Mouse (Mus musculus): ENCODE measurements around the gene Anapc2. TPM values are rescaled to one million over a fixed set of nuclear protein-coding genes. Genes with fewer than 3 reads are reported as not detected.

Anapc2 gene
- polyA plus RNA-seq, 1 experiment from 2014 or later: 147 TPM

DNA sequence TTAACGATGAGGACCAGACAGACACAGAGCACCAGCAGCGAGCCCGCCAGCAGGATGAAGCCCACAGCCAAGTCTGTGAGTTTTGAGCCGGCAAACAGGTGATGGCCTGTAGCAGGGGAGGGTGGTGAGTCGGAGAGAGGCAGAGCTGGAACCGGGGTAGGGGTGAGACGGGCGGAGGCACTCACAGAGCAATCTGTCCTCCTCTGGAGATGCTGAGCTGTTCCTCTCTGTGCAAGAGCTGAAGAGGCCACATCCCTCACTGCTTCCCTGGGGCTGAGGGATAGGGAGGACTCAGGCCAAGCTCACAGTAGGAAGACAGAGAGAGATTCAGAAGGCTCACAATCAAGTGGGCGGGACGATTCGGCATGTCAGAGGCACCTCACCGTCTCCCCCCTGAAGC, 41.2 kb upstream of the Anapc2 start:
- Histone ChIP-seq H3K27me3 (peaks cover 7% of the 10 kb centered on the region; the same call in 1 of the 2 replicates), H3K9me3 (no peaks in the 10 kb centered on the region), H3K36me3 (no peaks in the 10 kb centered on the region), H3K9ac (replicated peaks) (no peak overlapping the region; the same call in 1 of the 2 replicates), H3K27ac (no peak overlapping the region), H3K4me3 (replicated peaks) (no peak overlapping the region), H3K4me2 (replicated peaks) (no peak overlapping the region), H3K4me1 (replicated peaks) (peaks cover 7% of the 10 kb centered on the region; the same call in 1 of the 2 replicates)
- 50% methylated on average over 12 of the region's 12 CpGs for WGBS
- ATAC-seq: no peak

DNA sequence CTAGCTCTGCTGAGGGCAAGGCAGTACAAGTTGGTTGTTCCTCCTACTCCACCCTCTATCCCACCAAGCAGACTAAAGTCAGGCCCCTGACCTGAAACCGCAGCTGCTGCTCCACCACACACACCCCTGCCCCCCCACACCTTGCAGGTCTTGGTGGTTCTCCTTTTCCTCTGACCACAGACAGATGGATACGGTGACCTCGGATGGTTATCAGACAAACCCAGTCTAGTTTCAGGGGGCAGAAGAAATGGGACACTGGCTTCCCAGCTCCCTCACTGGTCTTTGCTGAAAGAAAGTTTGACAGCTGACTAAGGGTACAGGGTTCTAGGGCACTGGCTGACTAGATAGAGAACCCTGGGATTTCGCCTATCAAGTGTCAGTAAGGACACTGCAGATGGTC, 38.9 kb upstream of the Anapc2 start:
- H3K27ac ChIP-seq: no peak overlapping the region
- H3K9ac ChIP-seq (replicated peaks): no peak overlapping the region; the same call in 1 of the 2 replicates
- no peaks in the 10 kb centered on the region for H3K9me3 ChIP-seq
- no peak overlapping the region for H3K4me2 ChIP-seq (replicated peaks)
- 84% methylated on average over 4 of the region's 4 CpGs for WGBS
- no peak overlapping the region for H3K4me3 ChIP-seq (replicated peaks)
- ATAC-seq: no peak
- no peaks in the 10 kb centered on the region for H3K36me3 ChIP-seq
- H3K4me1 ChIP-seq (replicated peaks): peaks cover 7% of the 10 kb centered on the region; the same call in 1 of the 2 replicates
- H3K27me3 ChIP-seq: peaks cover 26% of the 10 kb centered on the region

- H3K27ac ChIP-seq: no peak within 1 kb of the TSS
- no peak for ATAC-seq
- H3K9me3 ChIP-seq: no peaks in the 10 kb centered on the region
- peaks cover under 1% of the 10 kb centered on the region; the same call in 1 of the 2 replicates for H3K4me1 ChIP-seq (replicated peaks)
- H3K27me3 ChIP-seq: peaks cover 27% of the 10 kb centered on the region
- no peak within 1 kb of the TSS for H3K4me3 ChIP-seq (replicated peaks)
- H3K4me2 ChIP-seq (replicated peaks): no peak within 1 kb of the TSS
- H3K9ac ChIP-seq (replicated peaks): no peak within 1 kb of the TSS; the same call in 1 of the 2 replicates
- 86% methylated on average over 3 of the region's 3 CpGs for WGBS
- no peaks in the 10 kb centered on the region for H3K36me3 ChIP-seq
These were observed 38.2 kb upstream of the Anapc2 start, which contains the start of gene Slc34a3 for GRCm38 (mm10) chr2:25234050-25234449. Gene Slc34a3 (minus strand): TSS chr2:25234364.

- Histone ChIP-seq H3K9me3 (no peaks in the 10 kb centered on the region), H3K36me3 (no peaks in the 10 kb centered on the region), H3K27ac (no peak overlapping the region), H3K9ac (replicated peaks) (no peak overlapping the region), H3K4me2 (replicated peaks) (no peak overlapping the region), H3K4me3 (replicated peaks) (no peak overlapping the region), H3K4me1 (replicated peaks) (no peaks in the 10 kb centered on the region), H3K27me3 (peaks cover 27% of the 10 kb centered on the region)
- 75% methylated on average over 5 of the region's 5 CpGs for WGBS
- no peak for ATAC-seq
These were observed 37.6 kb upstream of the Anapc2 start for GRCm38 (mm10) chr2:25234551-25235220.

GRCm38 (mm10) chr2:25236614-25237013, 35.7 kb upstream of the Anapc2 start, which contains the start of gene Rnf224:
Gene Rnf224 (minus strand): TSS chr2:25236787.
- no peak within 1 kb of the TSS for H3K4me3 ChIP-seq (replicated peaks)
- H3K36me3 ChIP-seq: no peaks in the 10 kb centered on the region
- no peak within 1 kb of the TSS for H3K4me2 ChIP-seq (replicated peaks)
- WGBS: 44% methylated on average over 8 of the region's 8 CpGs
- ATAC-seq: no peak
- H3K9ac ChIP-seq (replicated peaks): no peak within 1 kb of the TSS
- H3K27me3 ChIP-seq: peaks cover 31% of the 10 kb centered on the region
- H3K27ac ChIP-seq: no peak within 1 kb of the TSS
- H3K4me1 ChIP-seq (replicated peaks): peaks cover 12% of the 10 kb centered on the region
- H3K9me3 ChIP-seq: no peaks in the 10 kb centered on the region

DNA sequence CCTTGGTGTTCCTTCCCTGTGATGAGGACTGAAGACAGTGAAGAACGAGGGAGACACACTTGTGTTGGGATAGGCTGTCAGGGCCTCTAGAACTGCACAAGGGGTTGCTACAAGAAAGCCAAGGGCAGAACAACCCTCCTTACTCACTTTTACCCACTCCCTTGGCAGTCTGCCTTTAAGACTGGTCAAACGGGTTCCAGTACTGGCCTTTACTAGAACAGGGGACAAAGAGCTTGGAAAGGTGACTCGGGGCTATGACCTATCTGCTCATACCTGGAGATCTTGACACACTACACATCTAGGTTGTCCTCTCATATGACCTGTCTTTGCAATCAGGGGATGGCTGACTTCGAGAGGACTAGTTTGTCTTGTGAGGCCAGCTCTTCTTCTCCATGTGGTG, 34.8 kb upstream of the Anapc2 start:
- no peak for ATAC-seq
- H3K27ac ChIP-seq: no peak overlapping the region
- WGBS: 70% methylated on average over 4 of the region's 4 CpGs

DNA sequence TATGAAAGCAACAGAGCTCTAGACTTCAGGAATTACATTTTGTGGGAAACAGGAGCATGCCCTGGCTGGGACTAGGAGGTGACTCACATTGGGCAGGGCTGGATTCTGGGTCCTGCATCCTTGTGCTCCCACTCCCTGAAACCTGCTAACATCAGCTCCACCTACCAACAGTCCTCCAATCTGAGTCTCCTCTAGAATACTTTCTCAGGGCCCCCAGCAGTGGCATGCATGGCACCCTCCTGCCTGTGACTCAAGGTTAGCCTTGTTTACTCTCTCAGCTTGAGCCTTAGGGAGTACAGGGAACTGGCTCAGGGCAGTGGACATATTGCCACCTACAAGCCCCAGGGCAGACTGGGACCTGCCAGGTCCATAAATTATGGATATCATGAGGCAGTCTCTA, 34.2 kb upstream of the Anapc2 start:
- H3K36me3 ChIP-seq: no peaks in the 10 kb centered on the region
- no peak overlapping the region for H3K4me2 ChIP-seq (replicated peaks)
- H3K4me3 ChIP-seq (replicated peaks): no peak overlapping the region
- H3K27ac ChIP-seq: no peak overlapping the region
- H3K4me1 ChIP-seq (replicated peaks): peaks cover 27% of the 10 kb centered on the region
- no peak overlapping the region for H3K9ac ChIP-seq (replicated peaks)
- H3K9me3 ChIP-seq: no peaks in the 10 kb centered on the region
- ATAC-seq: no peak
- H3K27me3 ChIP-seq: peaks cover 30% of the 10 kb centered on the region

More for the DNA sequence above, 34.8 kb upstream of the Anapc2 start:
- Histone ChIP-seq H3K9me3 (no peaks in the 10 kb centered on the region), H3K4me3 (replicated peaks) (no peak overlapping the region), H3K27me3 (peaks cover 32% of the 10 kb centered on the region), H3K36me3 (no peaks in the 10 kb centered on the region), H3K4me2 (replicated peaks) (no peak overlapping the region), H3K9ac (replicated peaks) (no peak overlapping the region), H3K4me1 (replicated peaks) (peaks cover 21% of the 10 kb centered on the region)

- H3K27ac ChIP-seq: no peak overlapping the region
- peaks cover 26% of the 10 kb centered on the region for H3K27me3 ChIP-seq
- H3K36me3 ChIP-seq: peaks cover 3% of the 10 kb centered on the region; the same call in 1 of the 2 replicates
- H3K9me3 ChIP-seq: no peaks in the 10 kb centered on the region
- no peak overlapping the region for H3K4me2 ChIP-seq (replicated peaks)
- peaks cover 35% of the 10 kb centered on the region for H3K4me1 ChIP-seq (replicated peaks)
- ATAC-seq: no peak
- H3K9ac ChIP-seq (replicated peaks): no peak overlapping the region
- H3K4me3 ChIP-seq (replicated peaks): no peak overlapping the region
- 98% methylated on average over 3 of the region's 3 CpGs for WGBS
These were observed 32.5 kb upstream of the Anapc2 start for GRCm38 (mm10) chr2:25239766-25240165.

DNA sequence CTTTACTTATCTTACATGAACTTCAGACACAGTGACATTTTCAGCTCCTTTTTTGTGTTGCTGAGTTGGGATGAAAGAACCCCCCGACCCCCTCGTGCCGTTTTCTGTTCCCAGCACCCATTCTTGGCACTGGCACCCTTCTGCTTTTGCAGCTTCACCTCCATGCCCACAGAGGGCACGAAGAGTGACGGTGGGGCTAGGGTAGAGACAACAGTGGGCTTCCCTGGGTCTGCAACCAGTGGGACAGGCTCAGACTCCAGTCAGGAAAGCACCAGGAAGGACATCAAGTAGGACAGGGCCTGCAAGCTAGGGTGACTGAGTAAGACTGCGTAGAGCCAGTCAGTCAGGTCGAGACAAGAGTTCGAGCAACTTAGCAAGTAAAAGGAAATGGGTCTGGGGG, 32.0 kb upstream of the Anapc2 start:
- 47% methylated on average over 8 of the region's 8 CpGs for WGBS
- peak; percentile 8 for ATAC-seq
- Histone ChIP-seq H3K9ac (replicated peaks) (no peak overlapping the region; the same call in 1 of the 2 replicates), H3K4me1 (replicated peaks) (peaks cover 35% of the 10 kb centered on the region), H3K4me3 (replicated peaks) (peak overlapping the region; percentile 56), H3K9me3 (no peaks in the 10 kb centered on the region), H3K27me3 (peaks cover 26% of the 10 kb centered on the region), H3K36me3 (peaks cover 8% of the 10 kb centered on the region), H3K4me2 (replicated peaks) (peak overlapping the region; percentile 71), H3K27ac (no peak overlapping the region; the same call in 1 of the 2 replicates)

- peaks cover 14% of the 10 kb centered on the region for H3K36me3 ChIP-seq
- H3K4me1 ChIP-seq (replicated peaks): peaks cover 35% of the 10 kb centered on the region
- peak overlapping the region; percentile 78 for H3K9ac ChIP-seq (replicated peaks)
- H3K9me3 ChIP-seq: no peaks in the 10 kb centered on the region
- peak overlapping the region; percentile 54 for H3K27ac ChIP-seq
- peak overlapping the region; percentile 71 for H3K4me2 ChIP-seq (replicated peaks)
- H3K4me3 ChIP-seq (replicated peaks): peak overlapping the region; percentile 56
- H3K27me3 ChIP-seq: peaks cover 26% of the 10 kb centered on the region
- WGBS: 1% methylated on average over 29 of the region's 29 CpGs
- ATAC-seq: peak; percentile 78
These were observed 31.4 kb upstream of the Anapc2 start for GRCm38 (mm10) chr2:25240723-25241437.

GRCm38 (mm10) chr2:25241438-25241775, 30.9 kb upstream of the Anapc2 start:
- Histone ChIP-seq H3K9ac (replicated peaks) (peak overlapping the region; percentile 78), H3K4me1 (replicated peaks) (peaks cover 35% of the 10 kb centered on the region), H3K4me3 (replicated peaks) (peak overlapping the region; percentile 56), H3K27ac (peak overlapping the region; percentile 54), H3K4me2 (replicated peaks) (peak overlapping the region; percentile 71), H3K36me3 (peaks cover 19% of the 10 kb centered on the region), H3K9me3 (no peaks in the 10 kb centered on the region), H3K27me3 (peaks cover 21% of the 10 kb centered on the region)
- ATAC-seq: peak; percentile 43
- WGBS: 19% methylated on average over 6 of the region's 6 CpGs

DNA sequence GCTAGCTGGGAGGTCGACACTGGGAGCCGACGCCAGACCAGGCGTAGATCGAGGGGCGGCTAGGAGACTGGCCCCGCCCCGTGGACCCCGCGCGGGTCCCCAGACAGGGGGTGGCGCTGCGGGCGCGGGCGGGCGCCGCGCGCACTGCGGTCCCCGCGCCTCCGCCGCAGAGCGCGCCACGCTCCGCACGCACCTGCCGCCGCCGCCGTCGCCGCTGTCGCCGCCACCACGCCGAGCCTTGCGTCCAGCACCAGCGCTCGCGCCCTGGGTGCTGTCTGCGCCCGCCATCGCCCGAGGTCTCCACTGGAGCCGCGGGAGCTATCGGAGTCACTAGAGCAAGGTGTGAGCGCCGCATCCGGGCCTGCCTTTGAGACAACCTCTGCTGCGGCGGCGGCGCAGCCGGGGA, 30.2 kb upstream of the Anapc2 start, which contains the start of the genes Rnf208 and Cysrt1:
TSS of gene Rnf208 (plus strand) at position 155 of the 406 bp plus-strand sequence.
TSS of gene Cysrt1 (minus strand) at position 352 of the 406 bp plus-strand sequence.
- Histone ChIP-seq H3K27ac (peak within 1 kb of the TSS; percentile 54), H3K4me3 (replicated peaks) (peak within 1 kb of the TSS; percentile 56), H3K4me2 (replicated peaks) (peak within 1 kb of the TSS; percentile 71), H3K27me3 (peaks cover 18% of the 10 kb centered on the region), H3K36me3 (peaks cover 23% of the 10 kb centered on the region), H3K9me3 (no peaks in the 10 kb centered on the region), H3K9ac (replicated peaks) (peak within 1 kb of the TSS; percentile 78), H3K4me1 (replicated peaks) (peaks cover 35% of the 10 kb centered on the region)
- WGBS: 0% methylated on average over 31 of the region's 59 CpGs
- peak; percentile 47 for ATAC-seq

Measured in midbrain, embryonic 13.5 days (tissue).